Mouse (Mus musculus): ENCODE data around the gene Cers3. TPM values are rescaled to one million over a fixed set of nuclear protein-coding genes. Genes with fewer than 3 reads are reported as not detected.

The Cers3 gene
- polyA plus RNA-seq, 1 experiment from 2014 or later, result 1.9 TPM

DNA sequence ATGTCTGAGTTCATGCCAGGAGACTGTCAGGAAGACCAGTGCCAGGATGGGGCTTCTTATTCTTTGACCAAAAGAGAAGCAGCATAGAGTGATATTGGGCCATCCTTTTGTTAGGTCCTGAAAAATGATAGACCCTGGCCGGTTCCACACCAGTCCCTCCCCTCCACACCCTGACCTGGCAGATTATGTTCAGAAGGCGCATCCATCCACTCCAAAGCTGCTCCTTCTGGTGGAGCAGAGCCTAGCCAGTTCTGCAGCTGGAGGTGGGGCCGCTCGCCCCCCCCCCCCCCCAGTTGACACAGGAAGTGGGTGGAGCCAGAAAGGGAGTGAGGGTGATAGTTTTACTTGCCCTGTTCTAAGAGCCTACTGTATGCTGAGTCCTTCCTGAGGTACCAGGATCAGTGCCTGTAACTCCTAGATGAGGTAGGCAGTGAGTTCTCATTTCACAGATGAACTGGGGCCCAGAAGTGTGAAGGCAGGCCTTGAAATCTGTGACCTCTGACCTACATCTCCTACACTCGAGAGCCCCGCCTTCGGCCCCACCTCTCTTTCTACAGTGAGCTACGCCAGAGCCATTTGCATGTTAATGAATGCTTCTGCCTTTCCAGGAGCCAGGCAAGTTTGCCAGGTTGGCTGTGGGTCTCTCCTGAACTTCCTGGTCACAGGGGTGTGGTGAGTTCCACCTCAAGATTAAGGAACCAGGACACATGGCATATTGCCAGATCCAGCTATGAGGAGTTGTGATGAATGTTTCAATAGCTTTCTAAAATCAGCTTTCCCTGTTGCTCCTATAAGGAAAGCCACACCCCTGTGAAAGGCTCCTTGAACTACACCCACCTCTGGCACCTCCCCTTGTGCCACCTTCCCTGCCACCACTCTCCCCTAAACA is 46.8 kb downstream of the Cers3 start:
- Histone ChIP-seq H3K4me2 (replicated peaks; ENCODE audit: low read depth, low read length) (no peak overlapping the region), H3K36me3 (ENCODE audit: control insufficient read depth, insufficient read depth, low read length) (no peaks in the 10 kb centered on the region), H3K27ac (ENCODE audit: low read depth, low read length) (peak overlapping the region; percentile 8; the same call in 1 of the 2 replicates), H3K4me3 (ENCODE audit: low read length) (no peak overlapping the region), H3K9me3 (ENCODE audit: control insufficient read depth, low read length) (no peaks in the 10 kb centered on the region), H3K4me1 (ENCODE audit: control insufficient read depth, insufficient read depth, low read length) (peaks cover 12% of the 10 kb centered on the region; the same call in 1 of the 2 replicates), H3K27me3 (ENCODE audit: control insufficient read depth, insufficient read depth, low read length) (no peaks in the 10 kb centered on the region), H3K9ac (ENCODE audit: low read depth, low read length) (no peak overlapping the region)
- 25% methylated on average over 8 of the region's 8 CpGs for WGBS
- peak; percentile 75 for ATAC-seq (ENCODE audit: low FRiP score, low TSS enrichment)

DNA sequence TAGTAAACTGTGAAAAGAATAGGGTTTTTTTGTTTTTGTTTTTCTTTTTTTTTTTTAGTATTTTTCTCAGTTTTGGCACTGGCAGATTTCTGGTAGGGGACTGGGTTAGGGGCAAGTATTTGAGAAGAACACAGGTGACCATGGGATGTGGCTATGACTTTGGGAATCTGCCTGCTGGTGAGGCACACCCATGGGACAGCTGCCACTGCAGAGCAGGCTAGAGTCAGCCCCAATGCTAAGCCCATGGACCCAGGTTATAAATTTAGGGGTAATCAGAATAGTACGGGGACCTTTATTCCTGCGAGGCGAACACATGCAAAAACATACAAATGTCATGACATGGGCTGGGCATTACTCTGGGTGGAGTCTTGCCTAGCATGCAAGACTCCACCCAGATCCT is 47.7 kb downstream of the Cers3 start:
- Histone ChIP-seq H3K36me3 (ENCODE audit: control insufficient read depth, insufficient read depth, low read length) (no peaks in the 10 kb centered on the region), H3K4me2 (replicated peaks; ENCODE audit: low read depth, low read length) (no peak overlapping the region), H3K4me1 (ENCODE audit: control insufficient read depth, insufficient read depth, low read length) (peaks cover 12% of the 10 kb centered on the region; the same call in 1 of the 2 replicates), H3K27ac (ENCODE audit: low read depth, low read length) (no peak overlapping the region), H3K4me3 (ENCODE audit: low read length) (no peak overlapping the region), H3K9ac (ENCODE audit: low read depth, low read length) (no peak overlapping the region), H3K9me3 (ENCODE audit: control insufficient read depth, low read length) (no peaks in the 10 kb centered on the region), H3K27me3 (ENCODE audit: control insufficient read depth, insufficient read depth, low read length) (no peaks in the 10 kb centered on the region)
- ATAC-seq (ENCODE audit: low FRiP score, low TSS enrichment), result no peak; the same call in 1 of the 2 replicates
- 76% methylated on average over 3 of the region's 3 CpGs for WGBS

DNA sequence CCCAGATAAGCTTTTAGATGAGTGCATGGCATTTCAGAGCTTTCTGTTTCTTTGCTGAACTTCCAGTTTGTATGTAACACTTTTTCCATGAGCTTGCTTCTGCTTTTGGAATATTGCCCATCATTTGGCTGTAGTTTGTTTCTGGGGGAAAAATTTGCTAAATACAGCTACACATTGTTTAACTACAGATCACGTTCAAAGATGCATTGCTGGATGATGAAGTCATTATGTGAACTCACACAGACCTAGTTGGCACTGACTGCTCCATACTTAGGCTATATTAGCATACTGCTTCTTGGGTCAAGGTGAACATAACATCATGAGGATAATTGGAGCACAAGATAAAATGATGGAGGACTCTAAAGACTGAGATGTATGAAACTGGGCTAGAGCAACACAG is 53.6 kb downstream of the Cers3 start:
- 53% methylated on average over 1 of the region's 1 CpGs for WGBS

DNA sequence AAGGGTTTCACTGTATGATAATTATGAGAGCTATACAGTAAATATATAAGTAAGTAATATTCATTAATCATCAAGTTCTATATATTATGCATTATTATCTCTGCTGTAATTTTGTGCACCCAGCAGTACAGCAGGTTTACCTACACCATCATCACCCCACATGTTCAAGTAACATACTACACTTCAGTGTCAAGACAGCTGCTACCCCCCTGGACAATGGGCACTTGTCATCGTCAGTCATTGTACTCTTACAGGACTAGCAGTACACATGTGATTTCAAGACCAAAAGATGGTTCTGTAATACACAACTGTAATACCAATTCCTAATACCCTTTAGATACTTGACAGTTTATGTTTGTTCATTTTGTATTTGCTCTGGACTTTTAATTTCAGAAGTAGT is 54.0 kb downstream of the Cers3 start:
- no peak overlapping the region for H3K4me3 ChIP-seq (ENCODE audit: low read length)
- no peak for ATAC-seq (ENCODE audit: low FRiP score, low TSS enrichment)
- no peaks in the 10 kb centered on the region for H3K9me3 ChIP-seq (ENCODE audit: control insufficient read depth, low read length)
- H3K4me2 ChIP-seq (replicated peaks; ENCODE audit: low read depth, low read length), result no peak overlapping the region
- H3K4me1 ChIP-seq (ENCODE audit: control insufficient read depth, insufficient read depth, low read length), result no peaks in the 10 kb centered on the region
- WGBS, result 89% methylated on average over 1 of the region's 1 CpGs
- no peaks in the 10 kb centered on the region for H3K27me3 ChIP-seq (ENCODE audit: control insufficient read depth, insufficient read depth, low read length)
- H3K9ac ChIP-seq (ENCODE audit: low read depth, low read length), result no peak overlapping the region
- no peaks in the 10 kb centered on the region for H3K36me3 ChIP-seq (ENCODE audit: control insufficient read depth, insufficient read depth, low read length)
- no peak overlapping the region for H3K27ac ChIP-seq (ENCODE audit: low read depth, low read length)

More for the DNA sequence above, 53.6 kb downstream of the Cers3 start:
- Histone ChIP-seq H3K9ac (ENCODE audit: low read depth, low read length) (no peak overlapping the region), H3K4me1 (ENCODE audit: control insufficient read depth, insufficient read depth, low read length) (no peaks in the 10 kb centered on the region), H3K4me3 (ENCODE audit: low read length) (no peak overlapping the region), H3K9me3 (ENCODE audit: control insufficient read depth, low read length) (no peaks in the 10 kb centered on the region), H3K27ac (ENCODE audit: low read depth, low read length) (no peak overlapping the region), H3K36me3 (ENCODE audit: control insufficient read depth, insufficient read depth, low read length) (no peaks in the 10 kb centered on the region), H3K27me3 (ENCODE audit: control insufficient read depth, insufficient read depth, low read length) (no peaks in the 10 kb centered on the region), H3K4me2 (replicated peaks; ENCODE audit: low read depth, low read length) (no peak overlapping the region)
- ATAC-seq (ENCODE audit: low FRiP score, low TSS enrichment), result no peak

DNA sequence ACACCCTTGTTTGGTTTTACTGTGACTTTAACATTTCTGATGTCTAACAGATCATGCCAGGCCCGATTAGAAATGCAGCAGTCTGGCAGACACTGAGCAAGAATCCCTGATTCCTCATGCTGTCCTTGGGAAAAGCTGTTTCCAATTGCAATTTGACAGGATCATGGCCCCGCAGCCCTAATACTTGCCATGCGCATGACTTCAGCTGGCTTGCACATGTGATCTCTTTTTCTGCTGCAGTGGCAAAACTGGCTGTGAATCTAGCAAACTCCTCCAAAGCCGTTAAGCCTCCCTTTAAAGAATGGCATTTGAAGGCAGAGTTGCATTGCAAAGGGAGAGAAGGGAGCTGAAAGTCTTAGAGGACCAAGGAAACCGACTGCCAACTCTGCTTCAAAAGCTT is 55.5 kb downstream of the Cers3 start:
- Histone ChIP-seq H3K4me3 (ENCODE audit: low read length) (no peak overlapping the region), H3K9me3 (ENCODE audit: control insufficient read depth, low read length) (no peaks in the 10 kb centered on the region), H3K27me3 (ENCODE audit: control insufficient read depth, insufficient read depth, low read length) (no peaks in the 10 kb centered on the region), H3K36me3 (ENCODE audit: control insufficient read depth, insufficient read depth, low read length) (no peaks in the 10 kb centered on the region), H3K27ac (ENCODE audit: low read depth, low read length) (no peak overlapping the region), H3K9ac (ENCODE audit: low read depth, low read length) (no peak overlapping the region), H3K4me1 (ENCODE audit: control insufficient read depth, insufficient read depth, low read length) (peaks cover 6% of the 10 kb centered on the region; the same call in 1 of the 2 replicates), H3K4me2 (replicated peaks; ENCODE audit: low read depth, low read length) (no peak overlapping the region)
- WGBS, result 57% methylated on average over 5 of the region's 5 CpGs
- ATAC-seq (ENCODE audit: low FRiP score, low TSS enrichment), result no peak

DNA sequence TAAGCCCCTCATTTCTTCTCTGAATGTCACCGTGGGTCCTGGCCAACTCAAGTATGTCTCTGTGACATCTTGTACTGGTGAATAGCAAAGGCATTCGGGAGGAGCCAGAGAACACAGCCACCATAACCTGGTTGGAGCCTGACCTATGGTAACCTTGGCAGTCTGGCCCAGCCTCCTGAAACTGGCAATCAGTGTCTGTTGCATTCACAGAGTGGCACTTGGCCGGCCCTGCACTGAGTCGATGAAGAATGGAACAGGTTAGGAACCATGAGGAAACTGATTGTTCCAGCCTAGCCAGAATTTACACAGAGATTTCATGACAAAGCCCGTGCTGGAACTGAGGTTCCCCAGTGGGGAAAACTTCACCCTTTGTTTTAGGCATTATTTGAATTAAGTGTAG is 57.5 kb downstream of the Cers3 start:
- no peaks in the 10 kb centered on the region for H3K9me3 ChIP-seq (ENCODE audit: control insufficient read depth, low read length)
- no peak overlapping the region for H3K4me3 ChIP-seq (ENCODE audit: low read length)
- no peak for ATAC-seq (ENCODE audit: low FRiP score, low TSS enrichment)
- no peak overlapping the region for H3K9ac ChIP-seq (ENCODE audit: low read depth, low read length)
- H3K36me3 ChIP-seq (ENCODE audit: control insufficient read depth, insufficient read depth, low read length), result no peaks in the 10 kb centered on the region
- H3K27ac ChIP-seq (ENCODE audit: low read depth, low read length), result no peak overlapping the region
- WGBS, result 81% methylated on average over 5 of the region's 5 CpGs
- no peak overlapping the region for H3K4me2 ChIP-seq (replicated peaks; ENCODE audit: low read depth, low read length)
- peaks cover 10% of the 10 kb centered on the region; the same call in 1 of the 2 replicates for H3K4me1 ChIP-seq (ENCODE audit: control insufficient read depth, insufficient read depth, low read length)
- no peaks in the 10 kb centered on the region for H3K27me3 ChIP-seq (ENCODE audit: control insufficient read depth, insufficient read depth, low read length)

DNA sequence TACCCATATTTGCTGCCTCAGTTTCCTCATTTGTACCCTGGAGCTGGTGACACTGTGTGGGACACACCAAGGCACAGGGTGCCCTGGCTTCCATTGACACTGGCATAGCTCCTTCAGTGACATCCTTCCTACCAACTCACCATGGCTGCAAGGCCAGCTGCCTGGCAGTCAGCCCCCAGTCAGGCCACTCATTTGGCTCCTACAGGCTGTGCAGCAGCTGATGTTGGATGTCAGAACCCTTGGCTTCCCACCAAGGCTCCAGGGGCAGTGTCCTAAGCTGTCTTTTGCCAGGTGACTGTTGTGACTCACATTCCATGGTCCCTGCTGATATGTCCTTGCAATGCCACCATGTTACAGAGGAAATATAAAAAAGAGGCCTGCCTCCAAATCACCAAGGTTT is 58.5 kb downstream of the Cers3 start:
- H3K4me2 ChIP-seq (replicated peaks; ENCODE audit: low read depth, low read length), result no peak overlapping the region
- no peak overlapping the region for H3K27ac ChIP-seq (ENCODE audit: low read depth, low read length)
- no peak overlapping the region for H3K9ac ChIP-seq (ENCODE audit: low read depth, low read length)
- H3K36me3 ChIP-seq (ENCODE audit: control insufficient read depth, insufficient read depth, low read length), result no peaks in the 10 kb centered on the region
- no peaks in the 10 kb centered on the region for H3K27me3 ChIP-seq (ENCODE audit: control insufficient read depth, insufficient read depth, low read length)
- no peak overlapping the region for H3K4me3 ChIP-seq (ENCODE audit: low read length)
- ATAC-seq (ENCODE audit: low FRiP score, low TSS enrichment), result no peak
- no peaks in the 10 kb centered on the region for H3K9me3 ChIP-seq (ENCODE audit: control insufficient read depth, low read length)
- H3K4me1 ChIP-seq (ENCODE audit: control insufficient read depth, insufficient read depth, low read length), result peaks cover 10% of the 10 kb centered on the region; the same call in 1 of the 2 replicates

DNA sequence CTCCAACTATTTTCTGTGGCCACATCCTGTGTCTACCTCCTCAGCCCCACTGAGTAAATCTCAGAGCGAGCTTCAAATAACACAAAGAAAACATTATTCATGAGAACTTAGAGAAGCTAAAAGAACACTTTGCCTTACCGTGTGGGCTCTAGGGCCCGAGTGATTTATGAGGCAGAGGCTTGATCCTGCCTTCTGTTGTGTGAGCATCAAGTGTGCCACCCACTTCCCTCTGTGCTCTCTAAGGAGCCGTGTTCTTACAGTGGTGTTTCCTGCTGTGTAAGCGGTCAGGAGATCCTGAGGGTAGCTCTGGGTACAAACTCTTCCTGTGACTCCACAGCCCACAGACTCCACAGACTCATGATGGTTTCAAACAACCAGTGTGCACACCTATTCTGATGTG is 60.5 kb downstream of the Cers3 start:
- Histone ChIP-seq H3K9me3 (ENCODE audit: control insufficient read depth, low read length) (no peaks in the 10 kb centered on the region), H3K27me3 (ENCODE audit: control insufficient read depth, insufficient read depth, low read length) (no peaks in the 10 kb centered on the region), H3K36me3 (ENCODE audit: control insufficient read depth, insufficient read depth, low read length) (no peaks in the 10 kb centered on the region), H3K9ac (ENCODE audit: low read depth, low read length) (no peak overlapping the region), H3K4me3 (ENCODE audit: low read length) (no peak overlapping the region), H3K4me1 (ENCODE audit: control insufficient read depth, insufficient read depth, low read length) (peaks cover 10% of the 10 kb centered on the region; the same call in 1 of the 2 replicates), H3K4me2 (replicated peaks; ENCODE audit: low read depth, low read length) (no peak overlapping the region), H3K27ac (ENCODE audit: low read depth, low read length) (no peak overlapping the region)
- ATAC-seq (ENCODE audit: low FRiP score, low TSS enrichment), result peak; percentile 80
- 10% methylated on average over 5 of the region's 5 CpGs for WGBS

DNA sequence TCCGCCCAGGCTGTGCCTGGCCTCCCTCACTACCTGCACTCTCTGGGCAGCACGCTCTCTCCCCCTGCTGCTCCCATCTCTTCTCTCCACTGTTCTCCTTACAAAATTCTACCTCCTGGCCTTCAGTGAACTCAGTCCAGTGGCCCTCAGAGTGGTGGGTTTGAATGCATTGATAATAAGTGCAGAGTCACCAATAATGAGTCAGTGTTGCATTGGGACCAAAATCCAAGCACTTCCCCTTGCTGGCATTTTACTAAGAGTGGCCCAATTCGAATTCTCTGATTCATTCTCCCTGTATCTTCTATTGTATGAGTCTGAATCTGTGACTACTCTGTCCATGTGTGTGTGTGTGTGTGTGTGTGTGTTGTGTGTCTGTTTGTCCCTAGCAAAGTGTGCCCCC is 63.5 kb downstream of the Cers3 start:
- Histone ChIP-seq H3K4me3 (ENCODE audit: low read length) (no peak overlapping the region), H3K9me3 (ENCODE audit: control insufficient read depth, low read length) (no peaks in the 10 kb centered on the region), H3K27me3 (ENCODE audit: control insufficient read depth, insufficient read depth, low read length) (no peaks in the 10 kb centered on the region), H3K27ac (ENCODE audit: low read depth, low read length) (no peak overlapping the region), H3K9ac (ENCODE audit: low read depth, low read length) (no peak overlapping the region), H3K4me2 (replicated peaks; ENCODE audit: low read depth, low read length) (no peak overlapping the region), H3K36me3 (ENCODE audit: control insufficient read depth, insufficient read depth, low read length) (no peaks in the 10 kb centered on the region), H3K4me1 (ENCODE audit: control insufficient read depth, insufficient read depth, low read length) (peaks cover 10% of the 10 kb centered on the region; the same call in 1 of the 2 replicates)
- WGBS, result 81% methylated on average over 3 of the region's 3 CpGs
- no peak for ATAC-seq (ENCODE audit: low FRiP score, low TSS enrichment)

All from kidney, embryonic 14.5 days (tissue).